Mouse (Mus musculus): ENCODE measurements around the gene Npm3. TPM values are rescaled to one million over a fixed set of nuclear protein-coding genes. Genes with fewer than 3 reads are reported as not detected.

Npm3 gene
- total and polyA plus RNA-seq, 2 experiments from 2014 or later, result 7.8 to 34.7 TPM

GRCm38 (mm10) chr19:45736241-45736640, 13.2 kb downstream of the Npm3 start:
- H3K27me3 ChIP-seq (ENCODE audit: insufficient read depth, low read length), result peaks cover 50% of the 10 kb centered on the region
- no peak overlapping the region for H3K4me3 ChIP-seq (ENCODE audit: low read depth, low read length)
- no peak overlapping the region for H3K9ac ChIP-seq
- no peak for TF ChIP-seq CTCF (IDR thresholded peaks at IDR 0.05; ENCODE audit: low read depth)
- no peak overlapping the region for H3K4me2 ChIP-seq (ENCODE audit: low read depth)
- no peaks in the 10 kb centered on the region; the same call in 1 of the 2 replicates for H3K4me1 ChIP-seq (ENCODE audit: insufficient read depth)
- ATAC-seq (no peak), DNase-seq (no peak)
- no peak overlapping the region for H3K27ac ChIP-seq (ENCODE audit: low read depth, low read length)
- H3K9me3 ChIP-seq (ENCODE audit: low read length), result no peaks in the 10 kb centered on the region
- 45% methylated on average over 1 of the region's 1 CpGs for whole genome bisulfite sequencing
- no peaks in the 10 kb centered on the region for H3K36me3 ChIP-seq (ENCODE audit: insufficient read depth)

DNA sequence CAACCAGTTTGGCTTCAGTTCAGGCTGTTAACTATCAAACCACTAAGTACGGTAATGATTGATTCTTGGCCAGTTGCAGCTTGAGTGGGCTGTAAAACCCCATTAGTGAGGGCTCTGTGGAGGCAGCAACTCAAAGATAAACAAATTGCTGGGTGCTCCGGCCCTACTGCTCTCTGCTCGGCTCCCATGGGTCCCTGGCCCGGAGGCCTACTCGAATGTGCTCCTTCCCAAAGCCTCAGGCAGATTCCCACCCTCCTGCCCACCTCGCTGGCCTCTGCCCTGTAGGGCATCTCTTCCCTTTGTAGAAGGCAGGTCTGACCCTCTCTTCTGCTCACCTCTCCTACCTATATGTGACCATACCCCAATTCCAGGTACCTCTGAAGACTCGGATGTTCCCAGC, 14.6 kb downstream of the Npm3 start:
- Histone ChIP-seq H3K27ac (ENCODE audit: low read depth, low read length) (no peak overlapping the region), H3K4me1 (ENCODE audit: insufficient read depth) (no peaks in the 10 kb centered on the region; the same call in 1 of the 2 replicates), H3K9ac (no peak overlapping the region), H3K27me3 (ENCODE audit: insufficient read depth, low read length) (peaks cover 40% of the 10 kb centered on the region), H3K9me3 (ENCODE audit: low read length) (no peaks in the 10 kb centered on the region), H3K4me2 (ENCODE audit: low read depth) (no peak overlapping the region), H3K36me3 (ENCODE audit: insufficient read depth) (no peaks in the 10 kb centered on the region), H3K4me3 (ENCODE audit: low read depth, low read length) (no peak overlapping the region)
- ATAC-seq (no peak), DNase-seq (no peak)
- 44% methylated on average over 7 of the region's 7 CpGs for WGBS
- TF ChIP-seq CTCF (IDR thresholded peaks at IDR 0.05; ENCODE audit: low read depth), result no peak

GRCm38 (mm10) chr19:45734191-45734590, 15.2 kb downstream of the Npm3 start:
- Histone ChIP-seq H3K4me2 (ENCODE audit: low read depth) (no peak overlapping the region), H3K27me3 (ENCODE audit: insufficient read depth, low read length) (peaks cover 34% of the 10 kb centered on the region), H3K27ac (ENCODE audit: low read depth, low read length) (no peak overlapping the region), H3K4me1 (ENCODE audit: insufficient read depth) (no peaks in the 10 kb centered on the region; the same call in 1 of the 2 replicates), H3K9me3 (ENCODE audit: low read length) (no peaks in the 10 kb centered on the region), H3K36me3 (ENCODE audit: insufficient read depth) (no peaks in the 10 kb centered on the region), H3K4me3 (ENCODE audit: low read depth, low read length) (no peak overlapping the region), H3K9ac (no peak overlapping the region)
- ATAC-seq (no peak), DNase-seq (no peak)
- TF ChIP-seq CTCF (IDR thresholded peaks at IDR 0.05; ENCODE audit: low read depth), result no peak
- WGBS, result 77% methylated on average over 5 of the region's 5 CpGs

- H3K4me3 ChIP-seq (ENCODE audit: low read depth, low read length), result no peak overlapping the region
- TF ChIP-seq CTCF (IDR thresholded peaks at IDR 0.05; ENCODE audit: low read depth), result no peak
- H3K4me1 ChIP-seq (ENCODE audit: insufficient read depth), result no peaks in the 10 kb centered on the region; the same call in 1 of the 2 replicates
- peaks cover 28% of the 10 kb centered on the region for H3K27me3 ChIP-seq (ENCODE audit: insufficient read depth, low read length)
- DNase-seq (no peak), ATAC-seq (no peak)
- no peak overlapping the region for H3K9ac ChIP-seq
- no peaks in the 10 kb centered on the region for H3K9me3 ChIP-seq (ENCODE audit: low read length)
- WGBS, result 20% methylated on average over 10 of the region's 10 CpGs
- H3K4me2 ChIP-seq (ENCODE audit: low read depth), result no peak overlapping the region
- H3K36me3 ChIP-seq (ENCODE audit: insufficient read depth), result no peaks in the 10 kb centered on the region
- H3K27ac ChIP-seq (ENCODE audit: low read depth, low read length), result no peak overlapping the region
These were observed 15.8 kb downstream of the Npm3 start for GRCm38 (mm10) chr19:45733564-45733963.

- no peak for ATAC-seq
- WGBS, result 87% methylated on average over 7 of the region's 7 CpGs
- Histone ChIP-seq H3K9me3 (ENCODE audit: low read length) (no peaks in the 10 kb centered on the region), H3K4me2 (ENCODE audit: low read depth) (no peak overlapping the region), H3K9ac (no peak overlapping the region), H3K36me3 (ENCODE audit: insufficient read depth) (no peaks in the 10 kb centered on the region), H3K4me3 (ENCODE audit: low read depth, low read length) (no peak overlapping the region), H3K27me3 (ENCODE audit: insufficient read depth, low read length) (peaks cover 12% of the 10 kb centered on the region; the same call in 1 of the 2 replicates), H3K27ac (ENCODE audit: low read depth, low read length) (no peak overlapping the region), H3K4me1 (ENCODE audit: insufficient read depth) (no peaks in the 10 kb centered on the region)
- TF ChIP-seq CTCF (IDR thresholded peaks at IDR 0.05; ENCODE audit: low read depth), result no peak
- no peak for DNase-seq
These were observed 17.7 kb downstream of the Npm3 start for GRCm38 (mm10) chr19:45731658-45732057.

GRCm38 (mm10) chr19:45730042-45730441, 19.3 kb downstream of the Npm3 start:
- no peaks in the 10 kb centered on the region for H3K9me3 ChIP-seq (ENCODE audit: low read length)
- 63% methylated on average over 8 of the region's 8 CpGs for WGBS
- peaks cover 8% of the 10 kb centered on the region; the same call in 1 of the 2 replicates for H3K27me3 ChIP-seq (ENCODE audit: insufficient read depth, low read length)
- DNase-seq (no peak), ATAC-seq (no peak; the same call in 1 of the 2 replicates)
- H3K36me3 ChIP-seq (ENCODE audit: insufficient read depth), result no peaks in the 10 kb centered on the region
- no peak for TF ChIP-seq CTCF (IDR thresholded peaks at IDR 0.05; ENCODE audit: low read depth)
- no peak overlapping the region for H3K4me2 ChIP-seq (ENCODE audit: low read depth)
- H3K4me1 ChIP-seq (ENCODE audit: insufficient read depth), result no peaks in the 10 kb centered on the region
- no peak overlapping the region for H3K27ac ChIP-seq (ENCODE audit: low read depth, low read length)
- no peak overlapping the region for H3K9ac ChIP-seq
- H3K4me3 ChIP-seq (ENCODE audit: low read depth, low read length), result no peak overlapping the region

GRCm38 (mm10) chr19:45727231-45727630, 22.2 kb downstream of the Npm3 start:
- H3K9me3 ChIP-seq (ENCODE audit: low read length), result no peaks in the 10 kb centered on the region
- no peak overlapping the region for H3K27ac ChIP-seq (ENCODE audit: low read depth, low read length)
- no peaks in the 10 kb centered on the region for H3K4me1 ChIP-seq (ENCODE audit: insufficient read depth)
- 80% methylated on average over 10 of the region's 10 CpGs for WGBS
- no peak overlapping the region for H3K4me2 ChIP-seq (ENCODE audit: low read depth)
- no peak overlapping the region for H3K9ac ChIP-seq
- no peaks in the 10 kb centered on the region for H3K36me3 ChIP-seq (ENCODE audit: insufficient read depth)
- ATAC-seq (no peak), DNase-seq (no peak)
- no peak overlapping the region for H3K4me3 ChIP-seq (ENCODE audit: low read depth, low read length)
- no peak for TF ChIP-seq CTCF (IDR thresholded peaks at IDR 0.05; ENCODE audit: low read depth)
- no peaks in the 10 kb centered on the region for H3K27me3 ChIP-seq (ENCODE audit: insufficient read depth, low read length)
